Mouse (Mus musculus): ENCODE measurements around the gene Atp9a.
A peak's percentile ranks its signal among the peaks of the same experiment; 100 is the strongest.

Gene Atp9a

GRCm38 (mm10) chr2:168679381-168680199, 62.6 kb downstream of the Atp9a start:
- no peak for DNase-seq

GRCm38 (mm10) chr2:168678662-168679294, 63.4 kb downstream of the Atp9a start:
- DNase-seq: no peak

- DNase-seq: no peak
Observed at GRCm38 (mm10) chr2:168677650-168678049, 64.6 kb downstream of the Atp9a start.

- no peak for DNase-seq
Observed at GRCm38 (mm10) chr2:168671724-168672123, 70.5 kb downstream of the Atp9a start.

- no peak for DNase-seq
Observed at GRCm38 (mm10) chr2:168670241-168670640, 72.0 kb downstream of the Atp9a start.

- DNase-seq: peak in 1 of 2 experiments; percentile 19
Observed at GRCm38 (mm10) chr2:168669762-168670161, 72.4 kb downstream of the Atp9a start.

GRCm38 (mm10) chr2:168667745-168668144, 74.5 kb downstream of the Atp9a start:
- DNase-seq: no peak

GRCm38 (mm10) chr2:168665680-168666079, 76.5 kb downstream of the Atp9a start:
- no peak for DNase-seq

GRCm38 (mm10) chr2:168663716-168664115, 78.5 kb downstream of the Atp9a start:
- no peak for DNase-seq

GRCm38 (mm10) chr2:168663216-168663615, 79.0 kb downstream of the Atp9a start:
- DNase-seq: peak; percentile 34 to 59

GRCm38 (mm10) chr2:168661802-168662201, 80.4 kb downstream of the Atp9a start:
- DNase-seq: no peak

GRCm38 (mm10) chr2:168660344-168660743, 81.9 kb downstream of the Atp9a start:
- peak in 1 of 2 experiments; percentile 7 for DNase-seq

GRCm38 (mm10) chr2:168658551-168658950, 83.7 kb downstream of the Atp9a start:
- no peak for DNase-seq

- no peak for DNase-seq
Observed at GRCm38 (mm10) chr2:168656569-168657308, 85.5 kb downstream of the Atp9a start.

- DNase-seq: no peak
Observed at GRCm38 (mm10) chr2:168654983-168655669, 87.1 kb downstream of the Atp9a start.

GRCm38 (mm10) chr2:168654482-168654881, 87.7 kb downstream of the Atp9a start:
- no peak for DNase-seq

- no peak for DNase-seq
Observed at GRCm38 (mm10) chr2:168651757-168652156, 90.5 kb downstream of the Atp9a start.

GRCm38 (mm10) chr2:168648171-168648570, 94.0 kb downstream of the Atp9a start:
- DNase-seq: no peak

GRCm38 (mm10) chr2:168644855-168645254, 97.4 kb downstream of the Atp9a start:
- DNase-seq: no peak

- DNase-seq: no peak
Observed at GRCm38 (mm10) chr2:168643524-168644177, 98.6 kb downstream of the Atp9a start.

GRCm38 (mm10) chr2:168642187-168642586, 100.0 kb downstream of the Atp9a start:
- DNase-seq: no peak

- DNase-seq: no peak
Observed at GRCm38 (mm10) chr2:168640460-168640859, 101.7 kb downstream of the Atp9a start.

All from kidney, adult 8-10 months (tissue).